Mouse (Mus musculus) Patski (cell line): ENCODE results near the gene Nt5c. TPM values are rescaled to one million over a fixed set of nuclear protein-coding genes. Genes with fewer than 3 reads are reported as not detected.
A peak's percentile ranks its signal among the peaks of the same experiment; 100 is the strongest.
"Not testable (repeated sequence)": the region's sequence is repeated elsewhere in the genome, so short reads cannot be mapped to it uniquely, and the experiment has no call there.

Source experiments
- ATAC-seq: fragments of 100-300 bp; one replicate; pipeline ENCODE4 v1.8.0; 2021
- CTCF ChIA-PET: fragments of 350-600 bp; sonication (Branson Sonifier 250); formaldehyde crosslinking; loops from one replicate; lab custom pipeline; 2022; ENCODE audit warnings: inconsistent platforms; lab: Charles Lee
- POLR2A ChIA-PET: fragments of 350-600 bp; sonication (Branson Sonifier 250); formaldehyde crosslinking; loops from one replicate; lab custom pipeline; 2022; ENCODE audit warnings: antibody characterized with exemption, inconsistent platforms; lab: Charles Lee
- DNase-seq: peaks from one replicate; pipeline ENCODE4 v3.0.0-alpha.2; 2011; ENCODE audit warnings: low read depth, low spot score
- H3K27me3 ChIP-seq: fragments of 371-371 bp; one replicate; pipeline ENCODE4 v1.5.1; 2021
- CTCF ChIP-seq: fragments of 100-300 bp; IDR thresholded peaks from one replicate; pipeline ENCODE4 v1.5.1; 2021
- in situ Hi-C: fragments of 300-500 bp; cut with MboI; formaldehyde crosslinking; loops from 3 replicates; pipeline ENCODE4 v1.11.1; 2018; ENCODE audit warnings: low pct_unique_long_range_greater_than_20kb, mixed read lengths
- polyA plus RNA-seq: library from polyadenylated mRNA; unstranded; gene quantifications from one replicate; pipeline ENCODE4 v1.2.3, GENCODE M21; 2021

Gene Nt5c
- polyA plus RNA-seq, 1 experiment from 2014 or later: 128 TPM

DNA sequence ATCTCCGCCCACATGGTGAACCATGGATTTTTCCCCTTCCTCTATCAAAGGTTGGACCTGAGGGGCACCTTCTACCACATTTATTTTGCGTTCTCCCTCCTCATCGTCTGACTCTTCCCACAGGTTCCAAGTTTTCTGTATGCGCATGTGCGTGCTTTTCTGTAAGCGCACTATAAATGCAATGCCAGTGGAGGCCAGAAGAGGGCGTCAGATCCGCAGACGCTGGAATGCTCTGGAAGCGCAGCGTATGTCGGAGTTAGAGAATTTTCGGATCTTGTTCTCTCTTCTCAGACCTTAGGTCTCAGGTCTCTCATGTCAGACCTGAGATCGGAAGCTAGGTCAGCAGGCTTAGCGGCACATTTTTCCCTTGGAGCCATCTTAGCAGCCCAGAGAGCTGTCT, 36.0 kb downstream of the Nt5c start:
- no peak for ATAC-seq
- ChIA-PET CTCF (no interaction called here), POLR2A (no interaction called here)
- in situ Hi-C loops: no loop called here
- H3K27me3 ChIP-seq: no peaks in the 10 kb centered on the region
- no peak for DNase-seq
- TF ChIP-seq CTCF: no peak

DNA sequence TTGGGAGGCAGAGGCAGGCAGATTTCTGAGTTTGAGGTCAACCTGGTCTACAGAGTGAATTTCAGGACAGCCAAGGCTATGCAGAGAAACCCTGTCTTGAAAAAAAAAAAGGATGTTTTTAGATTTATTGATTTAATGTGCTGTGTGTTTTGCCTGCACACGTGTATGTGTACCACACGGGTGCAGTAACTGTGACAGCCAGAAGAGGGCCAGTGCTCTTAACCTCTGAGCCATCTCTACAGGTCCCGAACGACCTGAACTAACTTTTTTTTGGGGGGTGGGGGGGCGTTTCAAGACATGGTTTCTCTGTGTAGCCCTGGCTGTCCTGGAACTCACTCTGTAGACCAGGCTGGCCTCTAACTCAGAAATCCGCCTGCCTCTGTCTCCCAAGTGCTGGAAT, 36.8 kb downstream of the Nt5c start:
- ATAC-seq, in situ Hi-C loops, H3K27me3 ChIP-seq, DNase-seq, POLR2A ChIA-PET: not testable (repeated sequence)
- CTCF ChIA-PET: interaction anchor here (1.6 kb wide), 1 partner anchor 158 kb away, joined by 3 read pairs; the partner anchor contains the start of gene Mif4gd

DNA sequence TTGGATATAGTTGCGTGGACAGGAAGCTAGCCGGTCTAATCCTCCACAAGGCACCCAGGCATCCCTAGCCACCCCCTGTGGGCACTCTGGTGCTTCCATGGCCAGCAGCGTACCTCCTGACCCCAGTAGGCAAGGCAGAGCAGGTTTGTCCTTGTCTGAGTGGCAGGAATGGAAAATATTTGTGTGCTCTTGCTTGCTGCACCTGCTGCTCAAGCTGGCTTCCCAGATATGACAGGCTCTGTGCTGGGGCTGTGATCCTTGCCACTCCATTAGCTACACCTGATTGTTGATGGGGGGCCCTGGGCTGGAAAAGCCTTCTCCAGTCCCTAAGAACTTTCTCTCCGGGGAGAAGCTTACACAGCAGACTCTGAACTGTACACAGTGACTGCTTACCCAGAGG, 38.4 kb downstream of the Nt5c start:
- no peak for ATAC-seq
- in situ Hi-C loops: no loop called here
- TF ChIP-seq CTCF: no peak

DNA sequence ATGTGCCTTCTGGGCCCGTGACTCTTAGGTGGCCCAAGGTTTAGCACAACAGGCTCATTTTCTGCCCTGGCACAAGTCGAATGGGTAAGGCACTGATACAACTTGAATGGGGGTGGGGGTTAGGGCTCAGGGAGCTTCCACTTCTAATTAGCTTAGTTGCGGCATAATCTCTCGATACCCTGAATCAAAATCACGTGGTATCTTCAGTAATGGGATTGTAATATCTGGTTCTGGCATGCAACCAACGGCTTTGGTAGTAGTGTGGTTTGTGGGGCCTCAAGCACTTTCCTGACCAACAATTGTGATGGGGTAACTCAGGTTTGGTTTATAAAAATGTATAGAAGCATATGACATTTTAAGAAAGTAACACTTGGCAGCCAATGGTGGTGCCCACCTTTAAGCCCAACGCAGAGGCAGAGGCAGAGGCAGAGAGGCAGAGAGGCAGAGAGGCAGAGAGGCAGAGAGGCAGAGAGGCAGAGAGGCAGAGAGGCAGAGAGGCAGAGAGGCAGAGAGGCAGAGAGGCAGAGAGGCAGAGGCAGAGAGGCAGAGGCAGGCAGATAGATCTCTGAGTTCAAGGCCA, 39.3 kb downstream of the Nt5c start:
- ChIA-PET POLR2A (no interaction called here), CTCF (no interaction called here)

More for the DNA sequence above, 38.4 kb downstream of the Nt5c start:
- ChIA-PET POLR2A (interaction anchor here (0.5 to 1.1 kb wide), 3 partner anchors 27 to 41 kb away, joined by 3 to 5 read pairs (median 3); partner anchors contain the start of genes Atp5h and Kctd2), CTCF (no interaction called here)
- no peaks in the 10 kb centered on the region for H3K27me3 ChIP-seq
- no peak for DNase-seq

DNA sequence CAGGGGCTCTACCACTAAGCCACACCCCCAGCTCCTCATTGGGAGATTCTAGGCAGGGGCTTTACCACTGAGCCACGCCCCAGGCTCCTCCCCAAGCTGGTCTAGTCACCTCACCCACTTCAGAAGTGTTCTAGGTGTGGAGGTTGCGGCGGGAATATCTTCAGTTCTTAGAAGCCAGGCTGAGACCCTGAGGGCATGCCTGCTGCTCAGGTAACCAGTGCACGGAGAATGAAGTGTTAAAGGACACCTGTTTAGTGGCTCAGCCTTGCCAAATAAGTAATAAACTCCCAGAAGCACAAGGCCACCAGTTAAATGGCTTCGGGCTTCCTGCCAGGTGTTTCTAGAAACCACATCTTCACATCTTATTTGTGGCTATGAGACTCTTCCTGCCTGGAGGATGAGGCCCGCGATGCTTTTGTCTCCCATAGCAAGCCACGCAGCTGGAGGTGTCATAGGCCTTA, 39.9 kb downstream of the Nt5c start:
- TF ChIP-seq CTCF: no peak
- H3K27me3 ChIP-seq: no peaks in the 10 kb centered on the region
- ChIA-PET CTCF (no interaction called here), POLR2A (no interaction called here)
- in situ Hi-C loops: no loop called here
- ATAC-seq (no peak), DNase-seq (no peak)

More for the DNA sequence above, 39.3 kb downstream of the Nt5c start:
- in situ Hi-C loops: no loop called here
- no peaks in the 10 kb centered on the region for H3K27me3 ChIP-seq
- DNase-seq (no peak), ATAC-seq (no peak)
- TF ChIP-seq CTCF: no peak

DNA sequence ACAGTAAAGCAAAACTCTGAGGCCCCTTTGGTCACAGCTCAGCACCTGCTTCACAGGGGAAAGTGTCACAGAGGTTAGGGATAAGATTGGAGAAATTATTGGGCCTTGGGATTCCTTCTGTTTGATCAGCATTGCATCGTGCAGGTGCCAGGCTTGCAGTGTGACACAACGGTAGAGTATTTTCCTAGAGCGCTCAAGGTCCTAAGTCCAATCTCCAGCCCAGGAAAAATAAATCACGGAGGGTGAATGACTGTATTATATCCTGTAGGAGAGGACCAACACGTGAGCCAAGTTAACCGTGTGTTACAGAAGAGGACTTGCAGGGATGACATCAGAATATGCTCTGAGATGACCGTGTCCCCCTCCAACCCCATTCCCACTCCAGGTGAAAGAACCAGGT, 41.5 kb downstream of the Nt5c start:
- in situ Hi-C loops: no loop called here
- CTCF ChIA-PET: interaction anchor here (1.8 to 1.9 kb wide), 2 partner anchors 10 to 23 kb away, joined by 5 to 9 read pairs; partner anchors contain the start of gene Trim80
- TF ChIP-seq CTCF: no peak
- no peaks in the 10 kb centered on the region for H3K27me3 ChIP-seq
- no peak for ATAC-seq
- POLR2A ChIA-PET: interaction anchor here (1.1 kb wide), 1 partner anchor 37 kb away, joined by 3 read pairs; no protein-coding TSS in a partner anchor
- DNase-seq: no peak

DNA sequence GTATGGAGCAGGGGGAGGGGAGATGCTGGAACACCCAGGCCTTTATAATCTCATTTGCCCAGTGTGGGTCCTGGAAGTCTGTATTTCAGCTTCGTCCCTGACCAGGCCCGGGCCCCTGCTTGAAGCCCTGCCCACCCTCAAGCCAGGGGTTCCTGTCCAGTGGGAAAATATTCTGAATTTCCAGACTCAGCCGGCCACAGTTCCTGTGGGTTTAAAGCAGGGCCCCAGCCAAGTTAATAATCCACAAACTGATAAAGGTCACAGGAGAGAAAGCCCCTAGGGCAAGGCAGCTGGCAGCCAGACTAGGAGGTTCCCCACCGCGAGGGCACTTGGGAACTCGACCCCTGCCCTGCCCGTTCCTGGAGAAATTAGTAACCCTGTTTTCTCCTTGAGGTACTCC, 42.7 kb downstream of the Nt5c start:
- DNase-seq (peak; percentile 50), ATAC-seq (no peak)
- ChIA-PET POLR2A (interaction anchor here (0.8 to 1.1 kb wide), 2 partner anchors 29 to 36 kb away, joined by 3 read pairs; partner anchors contain the start of genes Atp5h and Kctd2), CTCF (interaction anchor here (0.7 to 1.9 kb wide), 2 partner anchors 9 to 22 kb away, joined by 3 to 9 read pairs; partner anchors contain the start of gene Trim80)
- TF ChIP-seq CTCF: no peak
- no peaks in the 10 kb centered on the region for H3K27me3 ChIP-seq
- in situ Hi-C loops: no loop called here

DNA sequence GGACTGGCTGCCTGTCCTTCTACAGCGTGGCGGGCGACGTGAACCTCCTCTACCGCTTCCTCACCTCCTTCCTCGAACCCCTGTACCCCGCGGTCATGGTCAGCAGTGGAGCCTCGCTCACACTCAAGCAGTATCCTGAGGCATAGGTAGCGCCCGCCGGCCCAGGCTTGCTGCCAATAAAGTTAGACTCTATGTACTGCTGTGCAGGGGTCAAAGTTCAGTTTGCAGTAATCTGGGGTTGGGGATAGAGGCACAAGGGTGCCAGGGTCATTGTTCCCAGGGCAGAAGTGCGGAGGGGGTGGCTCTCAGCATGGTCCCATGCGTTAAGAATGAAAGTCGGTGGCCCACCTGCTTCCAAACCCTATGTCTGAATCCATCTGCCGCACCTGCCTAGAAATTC, 43.6 kb downstream of the Nt5c start:
- no peak for DNase-seq
- ATAC-seq: no peak
- in situ Hi-C loops: no loop called here
- CTCF ChIA-PET: no interaction called here
- H3K27me3 ChIP-seq: no peaks in the 10 kb centered on the region
- TF ChIP-seq CTCF: no peak
- POLR2A ChIA-PET: no interaction called here

DNA sequence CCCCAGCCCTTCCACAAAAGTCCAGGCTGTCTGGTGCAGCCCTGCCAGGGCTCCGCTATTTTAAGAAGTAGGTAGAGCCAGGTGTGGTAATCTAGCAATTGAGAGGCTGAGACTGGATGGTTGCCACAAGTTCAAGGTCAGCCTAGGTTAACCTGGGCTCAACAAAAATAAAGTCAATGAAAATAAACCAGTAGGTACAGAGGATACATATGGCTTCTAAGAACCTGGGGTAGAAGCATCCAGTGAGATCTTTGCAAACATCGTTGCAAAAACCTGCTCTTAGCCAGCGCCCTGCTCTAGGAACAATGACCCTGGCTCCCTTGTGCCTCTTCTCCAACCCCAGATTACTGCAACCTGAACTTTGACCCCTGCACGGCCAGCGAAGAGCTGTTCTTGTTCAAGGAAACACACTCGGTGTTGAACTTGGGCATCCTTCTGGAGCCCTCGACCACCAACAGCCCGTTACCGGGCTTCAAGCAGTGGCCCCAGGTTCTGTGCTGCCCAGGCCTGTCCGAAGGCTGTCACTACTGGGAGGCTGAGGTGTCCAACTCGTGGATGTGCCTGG, 44.3 kb downstream of the Nt5c start:
- TF ChIP-seq CTCF: no peak
- in situ Hi-C loops: no loop called here
- H3K27me3 ChIP-seq: no peaks in the 10 kb centered on the region
- DNase-seq (no peak), ATAC-seq (no peak)
- ChIA-PET CTCF (interaction anchor here (1.6 kb wide), 1 partner anchor 20 kb away, joined by 5 read pairs; no protein-coding TSS in a partner anchor), POLR2A (no interaction called here)

DNA sequence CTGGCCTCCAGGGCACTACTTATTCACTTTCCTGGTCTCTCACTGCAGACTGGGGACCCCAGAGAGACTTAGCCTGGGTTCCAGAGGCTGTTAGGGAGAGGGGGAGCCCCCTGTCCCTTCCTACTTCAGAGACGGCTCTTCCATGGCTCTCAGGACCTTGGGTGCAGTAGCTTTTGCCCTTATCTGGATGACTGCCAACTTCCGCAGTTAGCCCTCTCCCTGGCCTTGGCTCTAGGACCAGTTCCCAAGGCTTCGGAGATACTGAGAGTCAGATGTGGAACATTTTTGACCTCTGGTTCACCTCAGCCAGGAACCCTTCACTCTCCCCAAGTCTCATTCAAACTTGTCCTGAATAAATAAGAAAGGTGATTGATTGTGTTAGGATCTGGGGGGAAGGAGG, 44.8 kb downstream of the Nt5c start:
- DNase-seq (no peak), ATAC-seq (no peak)
- TF ChIP-seq CTCF: no peak
- ChIA-PET CTCF (interaction anchor here (1.6 kb wide), 1 partner anchor 19 kb away, joined by 5 read pairs; no protein-coding TSS in a partner anchor), POLR2A (no interaction called here)
- in situ Hi-C loops: no loop called here
- H3K27me3 ChIP-seq: no peaks in the 10 kb centered on the region

DNA sequence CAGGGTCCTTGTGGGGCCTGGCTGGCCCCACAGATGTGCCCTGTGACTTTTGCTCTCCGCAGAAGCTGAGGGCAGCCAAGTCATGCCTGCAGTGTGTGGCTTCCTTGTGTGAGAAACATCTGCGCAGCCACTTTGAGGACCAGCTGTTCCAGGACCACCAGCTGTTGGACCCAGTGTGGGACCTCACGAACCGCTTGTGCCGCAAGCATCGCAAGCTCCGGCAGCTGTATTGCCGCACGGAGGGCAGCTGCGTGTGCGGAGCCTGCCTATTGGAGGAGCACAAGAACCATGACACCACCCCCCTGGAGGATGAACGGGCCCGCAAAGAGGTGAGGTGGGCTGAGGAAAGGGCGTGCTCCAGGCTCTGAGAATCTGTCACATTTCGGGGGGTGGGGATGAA, 50.2 kb downstream of the Nt5c start:
- in situ Hi-C loops: no loop called here
- TF ChIP-seq CTCF: no peak
- POLR2A ChIA-PET: no interaction called here
- ATAC-seq (no peak), DNase-seq (no peak)
- CTCF ChIA-PET: interaction anchor here (1.0 kb wide), 1 partner anchor 14 kb away, joined by 3 read pairs; no protein-coding TSS in a partner anchor
- H3K27me3 ChIP-seq: no peaks in the 10 kb centered on the region

Other genes starting within 250 kb of the Nt5c start
- gene Grin2c, start 224.6 kb downstream of the Nt5c start, polyA plus RNA-seq: not detected
- gene Fdxr, start 214.8 kb downstream of the Nt5c start, polyA plus RNA-seq: 7.1 TPM
- gene Fads6, start 194.2 kb downstream of the Nt5c start, polyA plus RNA-seq: 0.05 TPM
- not detected for gene Otop2, start 184.7 kb downstream of the Nt5c start, polyA plus RNA-seq
- gene Ush1g, start 169.8 kb downstream of the Nt5c start, polyA plus RNA-seq: 0.32 TPM
- not detected for gene Otop3, start 157.1 kb downstream of the Nt5c start, polyA plus RNA-seq
- 15.3 TPM for gene Hid1, start 124.1 kb downstream of the Nt5c start, polyA plus RNA-seq
- gene Cdr2l, start 109.9 kb downstream of the Nt5c start, polyA plus RNA-seq: 21.3 TPM
- gene Mrpl58, start 88.1 kb downstream of the Nt5c start, polyA plus RNA-seq: 99.9 TPM
- gene Atp5h, start 71.9 kb downstream of the Nt5c start, polyA plus RNA-seq: 727 TPM
- gene Kctd2, start 71.7 kb downstream of the Nt5c start, polyA plus RNA-seq: 46.0 TPM
- gene Trim80, start 51.3 kb downstream of the Nt5c start, polyA plus RNA-seq: not detected
- 0.15 TPM for gene Slc16a5, start 29.4 kb downstream of the Nt5c start, polyA plus RNA-seq
- 13.3 TPM for gene Armc7, start 16.2 kb downstream of the Nt5c start, polyA plus RNA-seq
- gene Jpt1, start 22.5 kb upstream of the Nt5c start, polyA plus RNA-seq: 179 TPM
- gene Sumo2, start 44.4 kb upstream of the Nt5c start, polyA plus RNA-seq: 381 TPM
- 78.9 TPM for gene Nup85, start 72.6 kb upstream of the Nt5c start, polyA plus RNA-seq
- gene Mrps7, start 112.1 kb upstream of the Nt5c start, polyA plus RNA-seq: 69.9 TPM
- 31.0 TPM for gene Gga3, start 112.2 kb upstream of the Nt5c start, polyA plus RNA-seq
- 47.4 TPM for gene Mif4gd, start 121.1 kb upstream of the Nt5c start, polyA plus RNA-seq
- 48.1 TPM for gene Slc25a19, start 136.4 kb upstream of the Nt5c start, polyA plus RNA-seq
- gene Grb2, start 216.7 kb upstream of the Nt5c start, polyA plus RNA-seq: 99.5 TPM